Mouse (Mus musculus): ENCODE measurements around the gene Rnf146. TPM values are rescaled to one million over a fixed set of nuclear protein-coding genes. Genes with fewer than 3 reads are reported as not detected.

The Rnf146 gene
- polyA plus RNA-seq, 1 experiment from 2014 or later, result 62.2 TPM

DNA sequence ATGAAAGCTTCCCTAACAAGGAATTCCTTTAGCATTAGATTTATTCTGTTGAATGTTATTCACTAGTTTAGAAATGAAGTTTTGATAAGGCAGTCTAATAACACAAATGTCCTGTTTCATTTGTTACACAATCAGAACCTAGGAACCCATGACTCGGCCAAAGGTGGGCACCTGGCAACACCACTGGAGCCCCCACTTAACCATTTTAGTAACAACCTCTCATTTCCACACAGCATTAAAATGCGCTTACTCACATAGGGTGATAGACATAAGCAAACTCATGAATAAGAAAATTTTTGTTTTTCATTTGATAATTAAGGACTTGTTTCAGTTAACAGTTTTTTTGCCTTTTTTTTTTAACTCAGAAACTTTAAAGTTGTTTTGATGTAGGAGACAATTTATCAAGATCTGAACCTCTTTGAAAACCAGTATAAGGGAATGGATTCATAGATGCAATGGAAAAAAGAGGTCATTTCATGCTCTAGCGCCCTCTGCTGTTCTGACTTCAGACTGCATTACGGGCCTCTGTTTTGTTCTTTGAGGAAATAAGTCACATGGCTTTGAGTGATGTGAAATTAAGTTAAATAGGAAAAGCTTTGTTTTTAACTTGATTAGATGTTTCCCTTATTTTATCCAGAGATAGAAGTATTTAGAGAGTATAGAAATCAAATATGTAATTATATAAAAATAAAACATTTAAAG lies 23.7 kb downstream of the Rnf146 start:
- Histone ChIP-seq H3K36me3 (no peaks in the 10 kb centered on the region), H3K9me3 (no peaks in the 10 kb centered on the region), H3K4me3 (no peak overlapping the region), H3K4me2 (no peak overlapping the region), H3K9ac (no peak overlapping the region), H3K4me1 (no peaks in the 10 kb centered on the region), H3K27ac (no peak overlapping the region), H3K27me3 (no peaks in the 10 kb centered on the region)
- WGBS, result 53% methylated on average over 4 of the region's 4 CpGs
- ATAC-seq (ENCODE audit: insufficient number of reproducible peaks, low FRiP score, low TSS enrichment, low read depth), result no peak

DNA sequence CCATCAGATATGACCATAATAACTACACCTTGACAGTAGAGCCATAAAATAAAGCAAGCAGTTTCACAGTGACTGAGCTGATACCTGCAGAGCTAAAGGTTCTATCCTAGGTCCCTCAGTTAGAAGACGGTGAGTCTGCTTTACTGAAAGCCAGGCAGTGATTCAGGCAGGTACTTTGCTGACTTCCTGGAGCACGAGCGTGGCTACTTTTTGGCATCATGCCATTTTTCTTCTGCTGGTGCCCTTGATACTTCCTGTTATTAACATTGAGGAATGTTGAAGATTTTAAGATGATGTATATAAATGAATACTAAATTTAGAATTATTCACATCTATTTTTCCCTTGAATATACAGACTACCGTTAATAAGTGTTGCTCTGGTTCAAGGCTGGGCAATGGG lies 28.4 kb downstream of the Rnf146 start:
- no peak overlapping the region for H3K4me2 ChIP-seq
- H3K27ac ChIP-seq, result no peak overlapping the region
- no peak overlapping the region for H3K9ac ChIP-seq
- H3K4me3 ChIP-seq, result no peak overlapping the region
- H3K9me3 ChIP-seq, result no peaks in the 10 kb centered on the region
- no peaks in the 10 kb centered on the region for H3K36me3 ChIP-seq
- no peaks in the 10 kb centered on the region for H3K4me1 ChIP-seq
- 37% methylated on average over 4 of the region's 4 CpGs for WGBS
- H3K27me3 ChIP-seq, result no peaks in the 10 kb centered on the region
- ATAC-seq (ENCODE audit: insufficient number of reproducible peaks, low FRiP score, low TSS enrichment, low read depth), result no peak

DNA sequence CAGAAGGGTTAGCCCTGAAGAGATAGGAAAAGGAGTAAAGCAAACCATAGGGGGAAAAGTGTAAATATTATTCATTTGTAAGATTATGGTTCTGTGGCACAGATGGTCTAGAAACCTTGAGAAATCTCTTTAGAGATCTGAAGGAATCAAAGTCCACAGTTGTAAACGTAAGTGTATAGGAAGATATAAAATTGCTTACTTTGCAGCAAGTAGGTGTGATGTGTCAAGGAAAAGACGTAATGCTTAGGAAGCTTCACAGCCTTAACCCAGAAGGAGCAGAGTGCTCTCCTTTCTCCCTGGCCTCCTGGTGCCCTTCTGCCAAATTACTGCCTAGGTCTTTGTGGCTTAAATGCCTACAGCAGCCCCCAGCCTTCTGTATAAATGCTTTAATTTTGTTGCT lies 37.4 kb downstream of the Rnf146 start:
- Histone ChIP-seq H3K9ac (no peak overlapping the region), H3K4me3 (no peak overlapping the region), H3K36me3 (no peaks in the 10 kb centered on the region), H3K4me1 (no peaks in the 10 kb centered on the region), H3K4me2 (no peak overlapping the region), H3K27ac (no peak overlapping the region), H3K27me3 (no peaks in the 10 kb centered on the region), H3K9me3 (no peaks in the 10 kb centered on the region)
- ATAC-seq (ENCODE audit: insufficient number of reproducible peaks, low FRiP score, low TSS enrichment, low read depth), result no peak
- 80% methylated on average over 2 of the region's 2 CpGs for WGBS

DNA sequence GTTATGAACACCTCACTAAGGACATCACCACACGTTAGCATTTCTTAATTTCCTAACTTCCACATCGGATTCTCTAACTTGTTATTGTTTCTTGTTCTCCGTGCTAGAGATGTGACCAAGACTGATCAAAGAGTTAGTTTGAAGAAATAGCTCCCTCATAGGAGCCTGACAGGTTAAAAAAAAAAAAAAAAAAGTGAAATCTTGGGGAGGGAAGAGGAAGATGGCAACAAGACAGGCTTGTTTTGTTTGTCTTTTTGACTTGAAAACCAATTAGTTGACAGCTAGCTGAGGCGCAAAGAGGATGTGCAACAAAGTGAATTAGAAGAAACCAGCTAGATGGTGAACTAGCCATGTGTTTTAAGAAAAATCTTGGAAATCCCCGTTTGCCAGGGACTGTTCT lies 48.3 kb downstream of the Rnf146 start:
- no peak overlapping the region for H3K9ac ChIP-seq

DNA sequence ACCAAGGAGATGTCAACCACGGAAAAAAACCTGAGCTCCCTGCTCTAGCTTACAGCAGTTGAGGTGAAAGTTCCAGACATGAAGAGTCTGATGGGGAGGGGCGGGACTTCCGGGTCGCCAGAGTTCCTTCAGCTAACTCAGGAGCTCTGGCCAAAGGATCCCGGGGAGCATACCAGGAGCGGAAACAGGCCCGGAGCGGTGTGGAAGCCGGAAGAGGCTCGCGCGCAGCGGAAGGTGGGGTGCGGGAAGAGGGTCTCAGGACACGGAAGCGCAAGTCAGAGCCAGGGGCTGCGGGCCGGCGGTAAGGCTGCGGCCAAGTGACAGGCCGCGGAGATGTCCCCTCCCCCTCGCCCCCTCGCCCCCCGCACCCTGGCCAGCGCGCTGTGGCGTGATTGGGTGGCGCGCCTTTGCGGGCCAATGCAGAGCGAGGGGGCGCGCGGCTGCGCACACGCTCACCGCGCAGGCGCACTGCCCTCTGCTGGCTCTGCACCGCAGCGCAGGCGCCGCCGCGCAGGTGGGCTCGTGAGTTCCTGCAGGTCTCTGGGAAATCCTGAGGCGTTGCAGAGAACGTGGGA lies 49.1 kb downstream of the Rnf146 start, which contains the start of gene Echdc1:
TSS of gene Echdc1 (plus strand) at position 103 of the 575 bp plus-strand sequence.
- under 1% methylated on average over 45 of the region's 49 CpGs for WGBS
- peak within 1 kb of the TSS; percentile 75 for H3K4me3 ChIP-seq
- H3K36me3 ChIP-seq, result no peaks in the 10 kb centered on the region
- H3K4me2 ChIP-seq, result peak within 1 kb of the TSS; percentile 66
- H3K9ac ChIP-seq, result peak within 1 kb of the TSS; percentile 65
- no peaks in the 10 kb centered on the region for H3K4me1 ChIP-seq
- peak; percentile 92 for ATAC-seq (ENCODE audit: insufficient number of reproducible peaks, low FRiP score, low TSS enrichment, low read depth)
- no peaks in the 10 kb centered on the region for H3K27me3 ChIP-seq
- H3K9me3 ChIP-seq, result no peaks in the 10 kb centered on the region
- H3K27ac ChIP-seq, result peak within 1 kb of the TSS; percentile 91

More for the DNA sequence above, 48.3 kb downstream of the Rnf146 start:
- ATAC-seq (ENCODE audit: insufficient number of reproducible peaks, low FRiP score, low TSS enrichment, low read depth), result no peak
- Histone ChIP-seq H3K9me3 (no peaks in the 10 kb centered on the region), H3K36me3 (no peaks in the 10 kb centered on the region), H3K4me2 (peak overlapping the region; percentile 66), H3K27ac (no peak overlapping the region), H3K4me1 (no peaks in the 10 kb centered on the region), H3K27me3 (no peaks in the 10 kb centered on the region), H3K4me3 (peak overlapping the region; percentile 75)
- 36% methylated on average over 5 of the region's 5 CpGs for WGBS

DNA sequence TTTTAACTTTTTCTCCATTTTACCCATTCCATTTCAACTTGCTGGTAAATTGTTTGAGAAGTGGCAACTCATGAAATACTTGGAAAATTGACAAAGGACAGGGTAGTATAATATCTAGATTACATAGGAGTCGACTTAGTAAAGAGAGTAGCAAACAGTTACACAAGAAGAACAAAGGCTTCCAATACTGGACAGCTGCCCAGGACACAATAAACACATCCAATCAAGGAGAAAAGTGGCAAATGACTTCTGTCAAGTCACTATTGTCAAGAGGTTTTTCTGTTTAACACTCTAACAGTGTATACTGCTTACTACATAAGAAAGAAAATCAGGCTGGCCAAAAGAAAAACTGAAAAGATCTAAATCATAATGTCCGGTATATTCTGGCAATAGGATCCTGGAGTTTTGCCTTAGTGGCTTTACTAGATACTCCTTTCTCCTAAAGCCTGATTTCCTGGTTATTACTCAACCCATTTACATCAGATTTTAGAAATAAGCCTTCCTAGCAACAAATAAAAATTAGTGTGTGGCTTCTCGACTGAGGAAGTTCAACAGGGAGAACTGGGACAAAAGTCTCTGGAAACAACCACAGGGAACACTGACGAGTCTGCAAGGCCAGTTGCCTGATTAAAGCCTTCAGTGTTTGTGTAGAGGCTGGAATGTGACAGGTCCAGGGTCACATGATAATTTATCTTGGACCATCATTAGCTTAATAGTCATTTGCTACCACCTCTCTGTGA lies 50.6 kb downstream of the Rnf146 start:
- Histone ChIP-seq H3K27me3 (no peaks in the 10 kb centered on the region), H3K4me1 (no peaks in the 10 kb centered on the region), H3K9me3 (no peaks in the 10 kb centered on the region), H3K4me3 (no peak overlapping the region), H3K36me3 (no peaks in the 10 kb centered on the region), H3K9ac (no peak overlapping the region), H3K4me2 (no peak overlapping the region), H3K27ac (no peak overlapping the region)
- WGBS, result 64% methylated on average over 4 of the region's 4 CpGs
- ATAC-seq (ENCODE audit: insufficient number of reproducible peaks, low FRiP score, low TSS enrichment, low read depth), result no peak

DNA sequence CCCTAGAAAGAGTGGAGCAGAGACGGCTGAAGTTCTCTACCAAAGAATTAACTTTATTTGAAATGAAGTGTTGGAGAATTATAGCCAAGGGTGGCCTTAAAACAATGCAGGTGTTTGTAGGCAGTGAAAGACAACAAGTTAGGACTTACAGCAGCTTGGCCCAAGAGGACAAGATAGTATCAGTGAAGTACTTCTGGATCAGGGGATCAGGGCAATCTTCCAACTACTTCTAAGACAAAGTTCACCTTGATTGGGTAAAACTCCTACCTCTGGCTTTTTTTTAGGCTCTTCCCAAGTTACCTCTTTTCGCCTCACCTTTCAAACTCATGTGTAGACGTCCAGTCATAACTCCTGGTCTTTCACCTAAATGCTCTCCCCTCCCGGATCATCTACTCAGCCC lies 60.0 kb downstream of the Rnf146 start:
- Histone ChIP-seq H3K27me3 (no peaks in the 10 kb centered on the region), H3K36me3 (no peaks in the 10 kb centered on the region), H3K4me1 (no peaks in the 10 kb centered on the region), H3K4me3 (no peak overlapping the region), H3K9ac (no peak overlapping the region), H3K4me2 (no peak overlapping the region), H3K27ac (no peak overlapping the region), H3K9me3 (no peaks in the 10 kb centered on the region)
- ATAC-seq (ENCODE audit: insufficient number of reproducible peaks, low FRiP score, low TSS enrichment, low read depth), result no peak
- 82% methylated on average over 4 of the region's 4 CpGs for WGBS

Other genes starting within 250 kb of the Rnf146 start
- gene Soga3, start 218.6 kb downstream of the Rnf146 start, polyA plus RNA-seq (2015; fragmentation: Nextera tagmentation; extraction: Ambion mirVana), result 0.69 and 1.3 TPM in 2 replicates
- 0.34 and 0.51 TPM in 2 replicates for gene Gm49353, start 163.5 kb downstream of the Rnf146 start, polyA plus RNA-seq (2015; fragmentation: Nextera tagmentation; extraction: Ambion mirVana)
- gene 9330159F19Rik, start 150.8 kb downstream of the Rnf146 start, polyA plus RNA-seq (2015; fragmentation: Nextera tagmentation; extraction: Ambion mirVana), result 1.4 and 2.0 TPM in 2 replicates
- 29.7 and 30.7 TPM in 2 replicates for gene Echdc1, start 49.3 kb downstream of the Rnf146 start, polyA plus RNA-seq (2015; fragmentation: Nextera tagmentation; extraction: Ambion mirVana)
- gene Rspo3, start 173.4 kb upstream of the Rnf146 start, polyA plus RNA-seq (2015; fragmentation: Nextera tagmentation; extraction: Ambion mirVana), result 18.1 and 18.6 TPM in 2 replicates